Mouse (Mus musculus): ENCODE measurements around the gene Clcf1.

DNA sequence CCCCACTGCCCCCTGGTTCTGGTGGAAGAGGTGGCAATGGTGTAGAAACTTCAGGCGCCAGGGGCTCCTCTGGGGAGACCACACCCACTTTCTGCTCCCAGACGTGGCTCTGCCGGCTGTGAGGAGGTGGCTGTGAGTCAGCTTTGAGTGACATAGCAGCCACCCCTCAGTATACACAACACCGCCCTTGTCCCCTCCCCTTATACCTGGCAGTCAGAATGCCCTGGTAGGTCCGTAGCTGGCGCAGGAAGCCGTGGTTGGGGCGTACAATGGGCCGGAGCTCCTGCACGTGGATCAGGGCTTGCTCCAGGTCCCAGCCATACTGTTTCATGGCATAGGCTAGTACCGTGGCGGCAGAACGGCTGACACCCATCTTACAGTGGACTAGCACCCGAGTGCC is 49.7 kb downstream of the Clcf1 start:
- TF ChIP-seq CTCF (IDR thresholded peaks at IDR 0.05) (no peak), EP300 (IDR thresholded peaks at IDR 0.05) (no peak)
